Mouse (Mus musculus) small intestine, adult 2 months (tissue): ENCODE data around the gene Rab36. TPM values are rescaled to one million over a fixed set of nuclear protein-coding genes. Genes with fewer than 3 reads are reported as not detected.

Experiments
- H3K27ac ChIP-seq: fragments of 200-500 bp; 2 replicates; pipeline ENCODE4 v1.5.1; 2012; ENCODE audit warnings: low read depth, low read length, control low read depth, inconsistent platforms; ENCODE audit not compliant: insufficient read depth
- H3K27me3 ChIP-seq: fragments of 200-500 bp; 2 replicates; pipeline ENCODE4 v1.6.1; 2012; ENCODE audit warnings: mild to moderate bottlenecking, moderate library complexity, low read length, inconsistent platforms; ENCODE audit not compliant: control insufficient read depth, insufficient read depth
- H3K36me3 ChIP-seq: fragments of 200-500 bp; 2 replicates; pipeline ENCODE4 v1.6.1; 2012; ENCODE audit warnings: mild to moderate bottlenecking, low read length, control low read depth, inconsistent platforms; ENCODE audit not compliant: control insufficient read depth, insufficient read depth
- H3K4me1 ChIP-seq: fragments of 200-500 bp; 2 replicates; pipeline ENCODE4 v1.6.1; 2012; ENCODE audit warnings: low read length, inconsistent platforms, mixed read lengths; ENCODE audit not compliant: control insufficient read depth, insufficient read depth, insufficient read length
- H3K4me3 ChIP-seq: fragments of 200-500 bp; 2 replicates; pipeline ENCODE4 v1.5.1; 2012; ENCODE audit warnings: low read depth, mild to moderate bottlenecking, control low read depth, inconsistent platforms, low read length, moderate library complexity
- CTCF ChIP-seq: fragments of 200-500 bp; IDR thresholded peaks from 2 replicates; pipeline ENCODE4 v1.5.1; 2012; ENCODE audit warnings: low read depth, mild to moderate bottlenecking, control low read depth, inconsistent platforms, low read length, moderate library complexity, mixed read lengths; ENCODE audit not compliant: insufficient replicate concordance, insufficient read length; ENCODE audit errors: extremely low read depth
- POLR2A ChIP-seq: fragments of 200-500 bp; IDR thresholded peaks from 2 replicates; pipeline ENCODE4 v1.6.1; 2012; ENCODE audit warnings: low read depth, mild to moderate bottlenecking, control low read depth, inconsistent platforms, low read length, moderate library complexity
- WGBS: fragments of 180-500 bp; shearing (Covaris S2); methylation state at CpG from one replicate; pipeline ENCODE4 v1.1.7; 2018; 5-methylcytosine and 5-hydroxymethylcytosine counted together
- polyA plus RNA-seq: library from polyadenylated mRNA; depleted of rRNA; stranded (reverse); fragments of >200 nt; gene quantifications from 2 replicates; pipeline ENCODE4 v1.2.3, GENCODE M21; 2012

Gene Rab36
- polyA plus RNA-seq, 1 experiment, result 1.6 TPM

DNA sequence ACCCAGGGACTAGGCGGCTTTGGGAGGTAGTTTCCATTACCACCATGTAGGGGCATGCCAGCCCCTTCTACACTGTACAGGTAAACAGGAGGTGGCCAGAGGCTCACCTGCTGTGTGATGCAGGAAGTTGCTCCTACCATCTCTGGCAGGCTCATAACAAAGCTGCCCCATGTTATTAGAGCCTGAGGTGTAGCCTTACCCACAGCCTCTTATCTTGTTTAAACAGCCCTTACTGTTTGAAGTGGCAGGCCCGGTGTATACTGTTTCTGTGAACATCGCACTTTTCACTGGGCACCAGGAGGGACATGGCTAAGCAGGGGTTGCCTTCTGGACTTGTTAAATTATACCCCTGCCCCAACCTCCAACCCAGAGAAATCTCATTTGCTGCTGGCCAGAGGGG is 32.8 kb upstream of the Rab36 start:
- Histone ChIP-seq H3K36me3 (no peaks in the 10 kb centered on the region), H3K4me3 (no peak overlapping the region), H3K27ac (no peak overlapping the region), H3K4me1 (no peaks in the 10 kb centered on the region), H3K27me3 (no peaks in the 10 kb centered on the region)
- TF ChIP-seq CTCF, result no peak
- no peak for TF ChIP-seq POLR2A
- 21% methylated on average over 3 of the region's 3 CpGs for WGBS

DNA sequence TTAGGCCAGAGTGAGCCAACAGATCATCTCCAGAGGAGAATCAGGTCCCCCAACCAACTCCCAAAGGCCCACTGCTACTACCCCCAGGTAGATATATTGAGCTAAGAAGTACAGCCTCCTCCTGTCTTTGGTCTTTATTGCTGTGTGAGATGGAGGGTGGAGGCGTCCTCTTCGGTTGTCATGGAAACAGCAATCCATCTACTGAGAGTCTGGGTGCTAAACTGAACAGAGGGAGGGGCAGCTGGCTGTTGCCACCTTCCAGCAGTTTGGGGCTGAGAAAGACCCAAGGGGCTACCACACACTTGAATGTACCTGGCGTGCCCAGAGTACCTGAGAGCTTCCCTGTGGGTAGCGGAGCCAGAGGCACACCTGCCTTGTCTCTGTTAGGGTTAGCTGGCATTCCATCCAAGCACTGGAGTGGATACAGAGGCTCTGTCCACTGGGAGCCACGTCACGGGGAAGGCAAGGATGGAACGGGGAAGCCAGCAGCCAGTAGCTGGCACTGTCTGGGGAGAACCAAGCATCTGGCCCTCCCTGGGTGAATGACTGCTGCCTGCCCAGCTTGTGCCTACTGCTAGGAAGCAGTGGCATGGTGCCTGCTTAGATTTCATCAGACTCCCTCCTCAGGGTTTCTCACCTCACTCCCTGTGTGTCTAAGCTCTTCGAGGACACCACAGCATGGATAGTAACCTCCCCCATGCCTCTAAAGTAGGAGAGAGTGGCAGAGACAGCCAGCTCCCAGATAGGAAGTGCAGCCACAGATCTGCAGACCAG is 29.8 kb upstream of the Rab36 start:
- Histone ChIP-seq H3K36me3 (no peaks in the 10 kb centered on the region), H3K27me3 (no peaks in the 10 kb centered on the region), H3K4me3 (no peak overlapping the region), H3K4me1 (no peaks in the 10 kb centered on the region), H3K27ac (no peak overlapping the region)
- 87% methylated on average over 8 of the region's 8 CpGs for WGBS
- TF ChIP-seq CTCF, result no peak
- TF ChIP-seq POLR2A, result no peak

- Histone ChIP-seq H3K27me3 (no peaks in the 10 kb centered on the region), H3K36me3 (no peaks in the 10 kb centered on the region), H3K4me1 (no peaks in the 10 kb centered on the region), H3K4me3 (no peak overlapping the region), H3K27ac (no peak overlapping the region)
- 89% methylated on average over 15 of the region's 15 CpGs for WGBS
- no peak for TF ChIP-seq POLR2A
- TF ChIP-seq CTCF, result no peak
Observed at GRCm38 (mm10) chr10:75010704-75011103, 26.2 kb upstream of the Rab36 start.

- WGBS, result 66% methylated on average over 14 of the region's 14 CpGs
- TF ChIP-seq CTCF (no peak), POLR2A (no peak)
- no peaks in the 10 kb centered on the region for H3K4me1 ChIP-seq
- no peaks in the 10 kb centered on the region for H3K36me3 ChIP-seq
- H3K27me3 ChIP-seq, result no peaks in the 10 kb centered on the region
- H3K27ac ChIP-seq, result no peak overlapping the region
- H3K4me3 ChIP-seq, result no peak overlapping the region
Observed at GRCm38 (mm10) chr10:75015465-75015864, 21.4 kb upstream of the Rab36 start.

- no peaks in the 10 kb centered on the region for H3K27me3 ChIP-seq
- TF ChIP-seq POLR2A (no peak), CTCF (no peak)
- no peak overlapping the region for H3K27ac ChIP-seq
- WGBS, result 86% methylated on average over 4 of the region's 4 CpGs
- H3K4me3 ChIP-seq, result no peak overlapping the region
- no peaks in the 10 kb centered on the region for H3K36me3 ChIP-seq
- H3K4me1 ChIP-seq, result no peaks in the 10 kb centered on the region
Observed at GRCm38 (mm10) chr10:75016481-75016880, 20.4 kb upstream of the Rab36 start.

- no peak for TF ChIP-seq POLR2A
- no peak for TF ChIP-seq CTCF
- Histone ChIP-seq H3K4me1 (no peaks in the 10 kb centered on the region), H3K27ac (no peak overlapping the region), H3K4me3 (no peak overlapping the region), H3K27me3 (no peaks in the 10 kb centered on the region), H3K36me3 (no peaks in the 10 kb centered on the region)
- WGBS, result 60% methylated on average over 2 of the region's 2 CpGs
Observed at GRCm38 (mm10) chr10:75020271-75020670, 16.6 kb upstream of the Rab36 start.

- no peak overlapping the region for H3K4me3 ChIP-seq
- TF ChIP-seq CTCF (peak; percentile 78; the same call in 1 of the 2 replicates), POLR2A (no peak)
- no peaks in the 10 kb centered on the region for H3K36me3 ChIP-seq
- no peaks in the 10 kb centered on the region for H3K4me1 ChIP-seq
- H3K27ac ChIP-seq, result no peak overlapping the region
- WGBS, result 6% methylated on average over 6 of the region's 6 CpGs
- H3K27me3 ChIP-seq, result no peaks in the 10 kb centered on the region
Observed at GRCm38 (mm10) chr10:75021138-75021537, 15.7 kb upstream of the Rab36 start.
